Comparison of ENCODE assay signal across 9 mouse cellular contexts in the genomic region with DNA sequence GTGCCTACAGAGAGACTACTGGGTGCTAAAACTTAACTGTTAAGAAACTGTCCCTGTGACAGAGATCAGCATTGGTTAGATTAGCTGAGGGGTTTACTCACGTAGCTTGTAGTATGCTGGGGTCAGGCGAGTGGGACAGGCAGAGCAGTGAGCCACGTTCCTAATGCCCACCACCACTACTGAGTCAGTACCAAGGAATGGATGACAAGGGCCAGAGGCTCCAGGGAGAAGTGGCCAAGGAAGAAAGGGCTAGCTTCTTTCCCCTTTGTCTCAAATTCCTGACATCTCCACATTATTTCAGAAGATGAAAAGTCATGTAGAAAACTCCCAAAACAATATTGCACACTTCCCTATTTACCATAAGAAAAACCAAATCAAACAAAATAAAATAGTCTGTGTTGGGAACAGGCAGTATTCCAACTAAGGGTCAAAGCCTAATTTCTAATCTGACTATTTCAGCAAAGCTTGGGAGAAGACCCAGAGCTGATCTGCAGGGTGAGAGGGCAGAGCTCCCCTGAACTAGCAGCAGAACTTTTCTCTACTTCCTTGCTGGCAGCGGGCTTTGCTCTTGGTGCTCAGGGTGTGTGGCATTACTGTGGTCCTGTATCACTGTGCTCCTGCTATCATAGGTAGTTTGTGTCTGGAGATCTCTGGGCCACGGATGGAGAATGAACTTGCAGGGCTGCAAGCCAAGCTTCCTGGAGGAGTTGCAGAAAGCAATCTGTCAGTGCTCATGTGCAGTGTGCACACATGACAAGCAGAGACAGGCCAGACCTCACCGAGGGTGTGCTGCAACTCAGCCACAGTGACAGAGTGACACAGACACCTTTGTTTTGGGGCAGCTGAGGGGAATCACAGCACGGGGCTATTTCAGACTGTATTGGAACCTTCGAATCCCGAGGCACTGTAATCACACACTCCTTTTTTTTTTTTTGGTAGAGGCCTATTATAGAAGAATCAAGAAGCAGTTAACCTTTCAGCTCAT. TPM values are rescaled to one million over a fixed set of nuclear protein-coding genes. Genes with fewer than 3 reads are reported as not detected.
A peak's percentile ranks its signal among the peaks of the same experiment; 100 is the strongest.
DNase-seq lines count a peak whose midpoint lies in the region; ATAC-seq and TF ChIP-seq lines count a peak whose summit lies in the region.
"Had no signal": no experiment of that assay in that cellular context is flagged by ENCODE, and none has a peak within 500 bp of the region (broad histone marks: within the 10 kb centered on the region; RNA-seq: fewer than 3 reads in every experiment).

No protein-coding gene starts in this region.

- no peak overlapping the region for H3K27ac ChIP-seq in cerebellum, adult 2 months (ENCODE audit: insufficient read depth, low read length)
- H3K27ac ChIP-seq in heart, embryonic 14.5 days (replicated peaks in 1 of 2; ENCODE audit: control insufficient read depth in 1 of 2, insufficient read depth in 1 of 2, low read depth in 2 of 2, low read length in 2 of 2), result peak overlapping the region; percentile 83 to 93
- H3K27ac ChIP-seq: liver, embryonic 13.5 days had no signal

- no peaks in the 10 kb centered on the region for H3K27me3 ChIP-seq in cerebellum, adult 2 months (ENCODE audit: control insufficient read depth, insufficient read depth, low read length)
- no peaks in the 10 kb centered on the region for H3K27me3 ChIP-seq in heart, embryonic 14.5 days (ENCODE audit: control insufficient read depth, insufficient read depth, low read length)
- H3K27me3 ChIP-seq: liver, embryonic 13.5 days had no signal

- peaks cover 38% of the 10 kb centered on the region for H3K4me1 ChIP-seq in cerebellum, adult 2 months (ENCODE audit: control insufficient read depth, insufficient read depth, low read length)
- H3K4me1 ChIP-seq in heart, embryonic 14.5 days (ENCODE audit: control insufficient read depth in 2 of 2, insufficient read depth in 2 of 2, low read length in 2 of 2), result peaks cover 37 to 57% of the 10 kb centered on the region in 2 experiments

- DNase-seq in heart, adult 18-20 months, result peak; percentile 46 to 59
- no peak for DNase-seq in heart, postnatal 36 days
- peak; percentile 18 for DNase-seq in 3T3-L1 (ENCODE audit: low read depth, low spot score)
- peak; percentile 58 to 72 for DNase-seq in cerebellum, adult 2 months
- DNase-seq in thymus, postnatal 4 days, result no peak
- no peak for DNase-seq in thymus, adult 18-20 months
- DNase-seq: liver, embryonic 13.5 days had no signal

- TF ChIP-seq CTCF in cerebellum, adult 2 months (IDR thresholded peaks at IDR 0.05; ENCODE audit: borderline replicate concordance, insufficient read depth, low read depth, low read length), result no peak

- WGBS in cerebellum, adult 2 months, result 42% methylated on average over 9 of the region's 9 CpGs
- WGBS in heart, embryonic 14.5 days, result 24% methylated on average over 9 of the region's 9 CpGs

- no peak overlapping the region for H3K4me3 ChIP-seq in cerebellum, adult 2 months (replicated peaks; ENCODE audit: insufficient read depth, low read depth, low read length)
- H3K4me3 ChIP-seq in heart, embryonic 14.5 days (ENCODE audit: control insufficient read depth in 1 of 2, insufficient read depth in 1 of 2, low read depth in 1 of 2, low read length in 2 of 2), result no peak overlapping the region
- H3K4me3 ChIP-seq: liver, embryonic 13.5 days had no signal

- H3K9ac ChIP-seq in heart, embryonic 14.5 days (ENCODE audit: low read length), result peak overlapping the region; percentile 39; the same call in 1 of the 2 replicates
- H3K9ac ChIP-seq: liver, embryonic 13.5 days had no signal

- intact Hi-C loops in heart, postnatal 36 days (cut with DNase I), result loop anchor here (5.0 kb wide), 1 partner anchor 46 kb away; no protein-coding TSS in a partner anchor

- peak overlapping the region; percentile 39 for H3K4me2 ChIP-seq in heart, embryonic 14.5 days (ENCODE audit: low read length)
- H3K4me2 ChIP-seq: liver, embryonic 13.5 days had no signal

- peaks cover 8% of the 10 kb centered on the region; the same call in 1 of the 2 replicates for H3K36me3 ChIP-seq in heart, embryonic 14.5 days (ENCODE audit: control insufficient read depth, insufficient read depth, low read length)
- H3K36me3 ChIP-seq: liver, embryonic 13.5 days had no signal

- no peak for TF ChIP-seq POLR2A in cerebellum, adult 2 months (IDR thresholded peaks at IDR 0.05; ENCODE audit: borderline replicate concordance, insufficient read depth, low read length)

- H3K9me3 ChIP-seq in heart, embryonic 14.5 days (ENCODE audit: control insufficient read depth, low read length), result no peaks in the 10 kb centered on the region
- H3K9me3 ChIP-seq: liver, embryonic 13.5 days had no signal

- peak; percentile 78 for ATAC-seq in heart, embryonic 14.5 days (ENCODE audit: insufficient number of reproducible peaks, insufficient read depth, low FRiP score, low read depth)
- peak; percentile 64 for ATAC-seq in megakaryocyte progenitor cell, adult 5-6 weeks (replicated peaks; ENCODE audit: poor library complexity)

RNA-seq across cellular contexts. Expression of gene Fzd5, which starts 53.5 kb away (rescaled TPM):
- 1 to 10 TPM; 3.9 to 4.4 TPM for total RNA-seq in heart, adult 18-20 months (2021)
- 1 to 10 TPM; 4.5 TPM for total RNA-seq in heart, postnatal 36 days (2021)
- 0.98 and 1.0 TPM in 2 replicates for polyA plus RNA-seq in cerebellum, adult 2 months (2012; rRNA removed)
- 1.6 and 1.7 TPM in 2 replicates for polyA plus RNA-seq in heart, embryonic 14.5 days (2014; fragmentation: Nextera tagmentation; extraction: Ambion mirVana)
- 0.89 and 1.6 TPM in 2 replicates for total RNA-seq in megakaryocyte progenitor cell, adult 5-6 weeks (2015)
- total RNA-seq in megakaryocyte progenitor cell, adult 5-6 weeks (2017), result 1.0 and 1.7 TPM in 2 replicates

Comparison
In these comparisons a context has a peak if more than half of its experiments do, and no peak if none do; other contexts are left out.
1. DNase-seq: peak in heart, adult 18-20 months (2 of 2), 3T3-L1 (single experiment) and cerebellum, adult 2 months (2 of 2); none in heart, postnatal 36 days (0 of 2), thymus, postnatal 4 days (single experiment) and thymus, adult 18-20 months (0 of 2).